Mouse (Mus musculus) subcutaneous adipose tissue, adult 2 months (tissue): ENCODE measurements around the gene Gm10128. TPM values are rescaled to one million over a fixed set of nuclear protein-coding genes. Genes with fewer than 3 reads are reported as not detected.

Experiments used
- polyA plus RNA-seq: library from polyadenylated mRNA; depleted of rRNA; stranded (reverse); fragments of >200 nt; gene quantifications from 2 replicates; pipeline ENCODE4 v1.2.3, GENCODE M21; 2012; ENCODE audit warnings: low replicate concordance; rRNA removed

The Gm10128 gene
- polyA plus RNA-seq, result not detected in 2 replicates

GRCm38 (mm10) chr14:7643872-7644271 lies at the start of gene Gm10128:
Gene Gm10128, minus strand, starts transcription at chr14:7643972.

GRCm38 (mm10) chr14:7595492-7595891 lies 48.3 kb downstream of the Gm10128 start, which contains the start of gene Gm10338:
Gene Gm10338, minus strand, starts transcription at chr14:7595592.

Other genes with a start within 250 kb of the Gm10128 start
- not detected in 2 replicates for gene Gm3755, start 193.1 kb downstream of the Gm10128 start, polyA plus RNA-seq
- 0.06 TPM in 1 of 2 replicates, not detected in the other for gene Gm3752, start 160.2 kb downstream of the Gm10128 start, polyA plus RNA-seq
- gene Gm3558, start 75.4 kb downstream of the Gm10128 start, polyA plus RNA-seq, result 0.23 and 0.86 TPM in 2 replicates
- not detected in 2 replicates for gene Gm10338, start 48.4 kb downstream of the Gm10128 start, polyA plus RNA-seq
- not detected in 2 replicates for gene Gm26661, start 147.6 kb upstream of the Gm10128 start, polyA plus RNA-seq
- 32.6 and 46.3 TPM in 2 replicates for gene Flnb, start 174.0 kb upstream of the Gm10128 start, polyA plus RNA-seq